Mouse (Mus musculus) mesoderm, embryonic 11.5 days (tissue): ENCODE results near the gene Ckap4.
A peak's percentile ranks its signal among the peaks of the same experiment; 100 is the strongest.
"Not testable (repeated sequence)": the region's sequence is repeated elsewhere in the genome, so short reads cannot be mapped to it uniquely, and the experiment has no call there.

Experiments
- DNase-seq: peaks from one replicate; pipeline ENCODE4 v3.0.0-alpha.2; 2012; ENCODE audit warnings: low read depth, low spot score

Gene Ckap4

GRCm38 (mm10) chr10:84498867-84499266 is 35.0 kb downstream of the Ckap4 start:
- DNase-seq = no peak

- no peak for DNase-seq
Observed at GRCm38 (mm10) chr10:84496805-84497204, 37.1 kb downstream of the Ckap4 start.

- no peak for DNase-seq
Observed at GRCm38 (mm10) chr10:84494432-84494831, 39.4 kb downstream of the Ckap4 start.

- no peak for DNase-seq
Observed at GRCm38 (mm10) chr10:84490115-84490514, 43.7 kb downstream of the Ckap4 start.

GRCm38 (mm10) chr10:84488315-84488714 is 45.5 kb downstream of the Ckap4 start:
- DNase-seq = peak; percentile 66

GRCm38 (mm10) chr10:84484661-84485060 is 49.2 kb downstream of the Ckap4 start:
- no peak for DNase-seq

GRCm38 (mm10) chr10:84483553-84483952 is 50.3 kb downstream of the Ckap4 start:
- DNase-seq = no peak

- DNase-seq = no peak
Observed at GRCm38 (mm10) chr10:84483069-84483468, 50.8 kb downstream of the Ckap4 start.

GRCm38 (mm10) chr10:84482418-84482817 is 51.4 kb downstream of the Ckap4 start:
- DNase-seq = not testable (repeated sequence)

- DNase-seq = no peak
Observed at GRCm38 (mm10) chr10:84481327-84481671, 52.6 kb downstream of the Ckap4 start.

GRCm38 (mm10) chr10:84480667-84481326 is 53.1 kb downstream of the Ckap4 start:
- no peak for DNase-seq

GRCm38 (mm10) chr10:84480146-84480545 is 53.7 kb downstream of the Ckap4 start:
- DNase-seq = no peak

- DNase-seq = peak; percentile 87
Observed at GRCm38 (mm10) chr10:84477613-84478076, 56.2 kb downstream of the Ckap4 start.

GRCm38 (mm10) chr10:84477045-84477612 is 56.7 kb downstream of the Ckap4 start:
- peak; percentile 31 for DNase-seq
